Mouse (Mus musculus): ENCODE data around the gene Mfap1a.

Gene Mfap1a

DNA sequence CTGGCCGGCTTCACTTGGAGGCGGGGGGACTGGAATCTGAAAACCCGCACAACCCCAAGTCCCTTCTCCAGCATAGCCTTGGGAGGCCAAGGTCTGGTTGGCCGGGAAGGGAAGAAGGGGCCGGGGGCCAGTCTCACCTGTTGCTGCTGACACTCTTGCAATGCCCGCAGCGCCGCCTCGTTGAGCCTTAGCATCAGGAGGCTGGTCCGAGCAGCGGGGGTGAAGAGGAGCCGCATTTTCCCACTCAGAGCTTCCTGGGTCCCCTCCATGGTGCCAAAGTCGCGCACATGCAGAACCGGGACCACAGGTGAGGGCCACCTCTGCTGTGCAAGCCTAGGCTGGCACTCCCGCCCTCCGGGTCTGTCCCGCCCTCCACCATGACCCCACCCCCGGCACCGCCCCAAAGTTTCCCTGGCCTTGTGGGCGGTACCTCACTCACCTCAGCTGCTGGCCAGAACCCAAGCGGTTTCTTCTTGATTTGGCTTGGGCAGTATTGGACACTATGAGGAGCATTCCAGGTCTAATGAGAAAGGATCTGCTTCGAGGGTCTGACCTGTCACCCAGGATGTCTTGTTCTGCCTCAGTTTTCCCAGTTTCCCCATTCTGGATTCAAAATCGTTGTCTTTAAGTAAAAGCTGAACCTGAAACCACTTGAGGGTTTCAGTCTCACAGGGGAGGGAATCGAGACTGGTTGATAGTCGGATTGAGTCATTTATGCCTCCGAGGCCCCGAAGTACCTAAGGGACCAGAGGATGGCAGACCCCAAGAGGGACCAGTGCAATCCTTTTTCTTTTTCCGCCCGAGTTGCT is 64.0 kb downstream of the Mfap1a start:
- no peak for DNase-seq (ENCODE audit: low read depth, low spot score)
